8 mouse cellular contexts compared by ENCODE assay signal in the genomic region with DNA sequence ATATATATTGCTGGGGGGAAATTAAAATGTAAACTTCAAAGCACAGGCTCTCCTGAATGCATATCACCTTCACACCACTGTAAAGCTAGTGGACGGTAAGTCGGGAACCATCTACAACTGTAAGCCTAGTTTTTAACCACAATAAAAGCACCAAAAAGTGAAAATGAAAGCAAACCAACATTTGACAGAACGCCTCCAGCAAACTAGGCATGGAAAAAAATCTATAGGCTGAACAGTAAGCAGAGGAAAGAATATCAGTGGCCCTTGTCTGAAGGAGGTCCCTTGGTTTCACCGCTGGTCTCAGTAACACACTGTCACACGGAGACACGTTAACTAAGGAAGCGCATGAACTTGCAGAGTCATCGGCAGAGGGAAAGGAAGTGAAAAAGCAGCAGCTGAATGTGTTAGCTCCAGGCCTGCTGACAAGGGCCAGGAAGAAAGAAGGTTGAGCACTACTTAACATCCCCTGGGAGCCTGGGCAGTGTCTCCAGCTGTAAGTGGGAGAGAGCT. TPM values are rescaled to one million over a fixed set of nuclear protein-coding genes. Genes with fewer than 3 reads are reported as not detected.
DNase-seq lines count a peak whose midpoint lies in the region; ATAC-seq and TF ChIP-seq lines count a peak whose summit lies in the region.

No protein-coding gene starts in this region.

- DNase-seq in A20 (ENCODE audit: low read depth, low spot score), result peak; percentile 85
- peak; percentile 9 for DNase-seq in MN1 (ENCODE audit: low spot score)
- DNase-seq in heart, postnatal 0 days (ENCODE audit: low spot score), result peak; percentile 7
- no peak for DNase-seq in ovary, postnatal 14 days (ENCODE audit: low spot score)
- DNase-seq in frontal cortex, postnatal 36 days (ENCODE audit: low spot score in 2 of 2), result no peak
- no peak for DNase-seq in urinary bladder, postnatal 25 days (ENCODE audit: low spot score)
- no peak for DNase-seq in layer of hippocampus, postnatal 14 days (ENCODE audit: low spot score in 2 of 2)

- WGBS in heart, postnatal 0 days, result 51% methylated on average over 8 of the region's 8 CpGs

- no peak overlapping the region; the same call in 1 of the 2 replicates for H3K9ac ChIP-seq in heart, postnatal 0 days (replicated peaks; ENCODE audit: low read depth, low read length)

- no peak for TF ChIP-seq CTCF in heart, postnatal 0 days (IDR thresholded peaks at IDR 0.05; ENCODE audit: low read depth)

- peak overlapping the region; percentile 18; the same call in 1 of the 2 replicates for H3K27ac ChIP-seq in heart, postnatal 0 days (ENCODE audit: low read depth)

- no peaks in the 10 kb centered on the region for H3K36me3 ChIP-seq in heart, postnatal 0 days (replicated peaks; ENCODE audit: control insufficient read depth, insufficient read depth, low read length)

- H3K27me3 ChIP-seq in heart, postnatal 0 days (ENCODE audit: control insufficient read depth, insufficient read depth, low read length), result no peaks in the 10 kb centered on the region

- no peak for TF ChIP-seq EP300 in heart, postnatal 0 days (IDR thresholded peaks at IDR 0.05; ENCODE audit: low read depth)

- peak overlapping the region; percentile 41 for H3K4me2 ChIP-seq in heart, postnatal 0 days (ENCODE audit: low read depth, low read length)

- peak overlapping the region; percentile 27 for H3K4me3 ChIP-seq in heart, postnatal 0 days (ENCODE audit: low read depth, low read length)

- H3K4me1 ChIP-seq in heart, postnatal 0 days (ENCODE audit: control insufficient read depth, insufficient read depth), result no peaks in the 10 kb centered on the region

- H3K9me3 ChIP-seq in heart, postnatal 0 days (replicated peaks; ENCODE audit: control insufficient read depth, low read length), result no peaks in the 10 kb centered on the region

- ATAC-seq in heart, postnatal 0 days (ENCODE audit: insufficient read depth, low read depth), result no peak
- ATAC-seq in monocyte, adult 5-6 weeks (replicated peaks; ENCODE audit: insufficient number of reproducible peaks, low FRiP score, low TSS enrichment, poor library complexity, severe bottlenecking), result peak; percentile 74

RNA-seq across cellular contexts. Expression of a gene that starts 17.2 kb away (rescaled TPM):
- not detected in 2 replicates for total RNA-seq in heart, postnatal 0 days (2014; rRNA removed; ENCODE audit: low replicate concordance)
- polyA plus RNA-seq in heart, postnatal 0 days (2015; fragmentation: Nextera tagmentation; extraction: Ambion mirVana), result 0.25 and 0.32 TPM in 2 replicates
- 0.29 to 0.64 TPM in 2 of 3 replicates, not detected in the other for total RNA-seq in monocyte, adult 5-6 weeks (2017)
- total RNA-seq in layer of hippocampus, postnatal 14 days (2021), result under 1 TPM in 1 of 2 experiments, not detected in 1; 0.78 TPM

RNA-seq across cellular contexts. Expression of a gene that starts 17.2 kb away (rescaled TPM):
- total RNA-seq in heart, postnatal 0 days (2014; rRNA removed; ENCODE audit: low replicate concordance), result 4.1 and 11.4 TPM in 2 replicates
- 21.7 and 23.9 TPM in 2 replicates for polyA plus RNA-seq in heart, postnatal 0 days (2015; fragmentation: Nextera tagmentation; extraction: Ambion mirVana)
- total RNA-seq in monocyte, adult 5-6 weeks (2017), result 57.6 to 66.5 TPM (median 64.7 TPM) in 3 replicates
- total RNA-seq in layer of hippocampus, postnatal 14 days (2021), result 10 to 100 TPM; 14.6 to 17.1 TPM

RNA-seq across cellular contexts. Expression of a gene that starts 34.0 kb away (rescaled TPM):
- 24.7 and 34.8 TPM in 2 replicates for total RNA-seq in heart, postnatal 0 days (2014; rRNA removed; ENCODE audit: low replicate concordance)
- 11.3 and 12.1 TPM in 2 replicates for polyA plus RNA-seq in heart, postnatal 0 days (2015; fragmentation: Nextera tagmentation; extraction: Ambion mirVana)
- total RNA-seq in monocyte, adult 5-6 weeks (2017), result 18.8 to 33.3 TPM (median 29.5 TPM) in 3 replicates
- total RNA-seq in layer of hippocampus, postnatal 14 days (2021), result 10 to 100 TPM; 27.1 to 27.8 TPM

Comparison
In these comparisons a context has a peak if more than half of its experiments do, and no peak if none do; other contexts are left out.
1. DNase-seq: peak in A20 (single experiment), MN1 (single experiment) and heart, postnatal 0 days (single experiment); none in ovary, postnatal 14 days (single experiment), frontal cortex, postnatal 36 days (0 of 2), urinary bladder, postnatal 25 days (single experiment) and layer of hippocampus, postnatal 14 days (0 of 2).